Mouse (Mus musculus) adrenal gland, postnatal 25 days (tissue): ENCODE results near the gene Hikeshi. TPM values are rescaled to one million over a fixed set of nuclear protein-coding genes. Genes with fewer than 3 reads are reported as not detected.

Experiments used
- DNase-seq: peaks from one replicate; pipeline ENCODE4 v3.0.0; 2021; ENCODE audit warnings: mixed read lengths
- total RNA-seq: library from RNA; stranded (reverse); gene quantifications from 2 replicates; pipeline ENCODE4 v1.2.3, GENCODE M21; 2021

The Hikeshi gene
- total RNA-seq, 1 experiment from 2014 or later, result 69.5 TPM

GRCm38 (mm10) chr7:89913432-89914158, 27.4 kb downstream of the Hikeshi start:
- no peak for DNase-seq

DNA sequence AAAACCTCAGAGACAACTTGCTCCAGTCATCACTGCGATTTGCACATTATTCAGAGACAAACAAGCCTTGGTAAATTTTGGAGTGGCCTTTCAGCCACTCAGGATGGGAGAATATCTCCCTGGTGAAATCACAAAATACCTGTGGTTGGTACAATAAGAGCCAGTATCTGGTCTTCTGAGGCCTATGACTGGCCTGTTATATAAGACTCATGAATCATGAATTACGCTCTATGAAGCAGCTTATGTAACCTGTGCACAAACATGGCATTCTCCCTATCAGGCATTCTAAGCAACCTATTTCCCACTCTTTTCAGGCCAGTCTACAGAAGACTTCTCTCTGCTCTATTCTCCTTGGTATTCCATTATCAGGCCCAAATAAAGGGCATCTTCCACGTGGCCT, 28.6 kb downstream of the Hikeshi start:
- DNase-seq, result no peak

- DNase-seq, result no peak
Observed at GRCm38 (mm10) chr7:89909711-89910110, 31.3 kb downstream of the Hikeshi start.

DNA sequence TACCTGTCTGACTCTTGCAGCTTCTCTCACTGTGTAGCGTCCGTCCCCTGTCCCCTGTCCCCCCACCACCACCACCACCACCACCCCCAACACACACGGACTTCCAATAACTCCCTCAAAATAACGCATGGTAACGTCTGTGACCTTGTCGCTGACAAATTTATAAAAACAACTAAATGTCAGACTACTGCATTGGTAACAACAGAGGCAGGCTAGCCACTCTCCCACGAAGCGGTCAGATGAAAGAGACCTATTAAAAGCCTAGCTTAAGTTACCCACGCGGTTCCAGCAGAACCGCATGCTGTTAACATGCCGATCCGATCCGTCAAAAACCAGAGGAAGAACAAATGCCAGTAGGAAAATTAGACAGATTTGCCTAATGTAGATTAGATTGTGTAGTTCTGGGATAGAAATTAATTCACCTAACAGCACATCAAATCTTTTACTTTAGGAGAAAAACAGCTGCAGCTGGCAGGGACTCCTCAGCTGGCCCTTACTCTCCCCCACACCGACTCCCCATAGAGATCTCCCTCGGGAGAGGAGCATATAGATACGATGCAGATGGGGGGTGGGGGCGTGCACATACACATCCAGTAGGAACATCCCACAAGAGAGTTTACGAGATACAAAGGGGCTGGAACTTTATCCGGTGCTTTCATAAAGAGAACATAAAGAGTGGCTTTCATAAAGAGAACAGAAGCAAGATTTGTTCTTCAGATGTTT, 31.9 kb downstream of the Hikeshi start:
- DNase-seq, result no peak

- DNase-seq, result no peak
Observed at GRCm38 (mm10) chr7:89908421-89908820, 32.6 kb downstream of the Hikeshi start.

GRCm38 (mm10) chr7:89907950-89908349, 33.1 kb downstream of the Hikeshi start:
- peak; percentile 72 for DNase-seq

GRCm38 (mm10) chr7:89903442-89904343, 37.3 kb downstream of the Hikeshi start, which contains the start of gene Ccdc81:
Gene Ccdc81, minus strand, starts transcription at chr7:89903629.
- peak; percentile 8 for DNase-seq

DNA sequence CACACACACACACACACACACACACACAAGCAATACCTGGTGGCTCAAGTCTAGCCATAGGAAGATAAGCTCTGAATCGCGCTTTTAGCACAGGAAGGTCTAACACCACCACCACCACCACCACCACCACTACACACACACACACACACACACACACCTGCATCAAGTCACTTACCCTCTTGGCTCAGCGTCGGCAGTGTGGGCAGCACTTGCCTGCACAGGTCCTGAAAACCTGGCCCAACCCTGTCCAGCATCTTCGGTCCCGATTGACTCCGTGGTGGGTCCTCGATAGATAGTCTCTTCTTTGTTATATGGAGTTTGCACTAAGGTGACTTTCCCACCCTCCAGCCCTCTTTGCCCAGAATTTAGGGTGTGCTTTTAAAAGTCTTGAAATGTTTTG, 38.0 kb downstream of the Hikeshi start:
- no peak for DNase-seq

- DNase-seq, result peak; percentile 36
Observed at GRCm38 (mm10) chr7:89891856-89892255, 49.1 kb downstream of the Hikeshi start.

DNA sequence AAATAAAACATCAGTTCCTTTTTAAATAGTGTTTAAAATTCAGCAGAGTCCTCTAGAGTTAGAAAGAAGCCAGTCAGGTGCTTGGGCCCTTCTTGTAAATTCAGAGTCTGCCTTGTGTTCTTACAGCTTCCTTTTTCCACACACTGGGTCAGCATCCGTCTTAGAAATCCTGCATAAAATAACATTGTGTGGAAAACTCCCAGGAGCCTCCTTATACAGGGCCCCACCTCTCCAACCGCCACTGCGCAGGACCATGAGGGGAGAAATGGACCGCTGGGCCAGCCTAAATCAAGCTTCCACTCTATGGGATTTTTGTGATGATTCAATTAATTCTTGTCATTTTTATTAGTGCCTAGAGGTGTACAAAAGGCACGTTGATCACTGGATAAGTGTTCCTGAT, 49.6 kb downstream of the Hikeshi start:
- no peak for DNase-seq

DNA sequence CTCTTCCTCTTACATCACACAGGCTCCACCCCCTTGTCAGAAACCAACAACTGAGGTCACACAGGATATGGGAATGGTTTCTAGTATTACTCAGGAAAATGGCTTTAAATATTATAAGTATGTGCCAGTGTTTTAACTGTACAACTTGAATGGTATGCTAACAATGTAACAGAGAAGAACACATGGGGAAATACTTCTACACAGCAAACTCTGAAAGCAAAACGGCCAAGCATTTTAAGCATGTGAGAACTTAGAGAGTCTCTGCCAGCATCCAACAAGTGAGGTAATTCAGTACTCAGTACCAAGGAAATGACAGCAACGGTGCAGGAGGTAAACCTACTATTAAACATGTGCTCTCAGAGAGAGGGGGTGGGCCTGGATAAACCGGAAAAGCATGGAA, 56.5 kb downstream of the Hikeshi start:
- no peak for DNase-seq

DNA sequence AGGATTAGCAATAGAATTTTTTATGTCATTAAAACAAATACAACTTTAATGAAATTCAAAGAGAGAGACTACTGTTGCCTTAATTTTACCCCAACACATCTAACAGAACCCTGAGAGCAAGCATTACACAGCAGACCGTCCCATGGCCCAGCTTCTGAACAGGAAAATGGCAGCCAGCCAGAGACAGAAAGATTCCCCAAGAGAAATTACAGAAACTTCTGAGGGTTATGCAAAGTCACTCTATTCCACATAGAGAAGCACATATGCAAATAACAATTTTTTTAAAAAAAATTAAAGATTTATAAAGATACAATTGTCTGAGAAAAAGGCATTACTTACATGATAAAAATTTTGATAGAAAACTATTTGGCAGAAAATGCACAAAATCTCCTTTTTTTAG, 61.3 kb downstream of the Hikeshi start:
- DNase-seq, result no peak

Other genes starting within 250 kb of the Hikeshi start
- not detected in 2 replicates for gene Ccdc81, start 37.6 kb downstream of the Hikeshi start, total RNA-seq
- gene Eed, start 39.8 kb upstream of the Hikeshi start, total RNA-seq, result 61.3 and 63.6 TPM in 2 replicates
- gene Picalm, start 189.0 kb upstream of the Hikeshi start, total RNA-seq, result 152 and 162 TPM in 2 replicates